Comparison of ENCODE assay signal across 26 mouse cellular contexts in genomic region chr2:131105989-131106388, GRCm38 (mm10). TPM values are rescaled to one million over a fixed set of nuclear protein-coding genes. Genes with fewer than 3 reads are reported as not detected.
"Had no signal": no experiment of that assay in that cellular context is flagged by ENCODE, and none has a peak within 500 bp of the region (broad histone marks: within the 10 kb centered on the region; RNA-seq: fewer than 3 reads in every experiment).

No protein-coding gene starts in this region.

- H3K4me1 ChIP-seq: lung, embryonic 15.5 days; midbrain, embryonic 13.5 days; midbrain, embryonic 15.5 days; neural tube, embryonic 12.5 days; stomach, embryonic 15.5 days had no signal

- H3K36me3 ChIP-seq: lung, embryonic 15.5 days; midbrain, embryonic 13.5 days; midbrain, embryonic 15.5 days; neural tube, embryonic 12.5 days; stomach, embryonic 15.5 days had no signal

- H3K4me3 ChIP-seq: lung, embryonic 15.5 days; megakaryocyte, embryonic 14.5 days; midbrain, embryonic 13.5 days; midbrain, embryonic 15.5 days; neural tube, embryonic 12.5 days; stomach, embryonic 15.5 days had no signal

- DNase-seq: liver, postnatal 0 days; lung, adult 2 months; lung, postnatal 14 days; lung, postnatal 36 days; right cerebral cortex, postnatal 14 days; thymus, adult 2 months; thymus, postnatal 25 days; thymus, postnatal 4 days had no signal

- H3K9me3 ChIP-seq: lung, embryonic 15.5 days; megakaryocyte, embryonic 14.5 days; midbrain, embryonic 13.5 days; midbrain, embryonic 15.5 days; neural tube, embryonic 12.5 days; stomach, embryonic 15.5 days had no signal

- H3K27ac ChIP-seq: lung, embryonic 15.5 days; macrophage; midbrain, embryonic 13.5 days; midbrain, embryonic 15.5 days; neural tube, embryonic 12.5 days; stomach, embryonic 15.5 days; stomach, postnatal 0 days had no signal

- H3K27me3 ChIP-seq: lung, embryonic 15.5 days; midbrain, embryonic 13.5 days; midbrain, embryonic 15.5 days; neural tube, embryonic 12.5 days; stomach, embryonic 15.5 days had no signal

RNA-seq across cellular contexts. Expression of gene Siglec1, which starts 19.4 kb away (rescaled TPM):
- total RNA-seq: monocyte, adult 5-6 weeks had no signal

RNA-seq across cellular contexts. Expression of gene Hspa12b, which starts 21.1 kb away (rescaled TPM):
- total RNA-seq: monocyte, adult 5-6 weeks; neutrophil, adult 5-6 weeks had no signal

RNA-seq across cellular contexts. Expression of gene Gm11037, which starts 27.3 kb away (rescaled TPM):
- total RNA-seq: megakaryocyte progenitor cell, adult 5-6 weeks; midbrain, postnatal 0 days; monocyte, adult 5-6 weeks; neutrophil, adult 5-6 weeks had no signal
- polyA plus RNA-seq: liver, postnatal 0 days; lung, adult 2 months; lung, embryonic 15.5 days; lung, postnatal 0 days; macrophage; midbrain, embryonic 11.5 days; midbrain, embryonic 13.5 days; midbrain, embryonic 15.5 days; midbrain, postnatal 0 days; neural tube, embryonic 12.5 days; neural tube, embryonic 14.5 days; spleen, adult 2 months; stomach, embryonic 15.5 days; stomach, postnatal 0 days; testis, adult 2 months; thymus, adult 2 months; urinary bladder, adult 2 months had no signal

RNA-seq across cellular contexts. Expression of gene Adam33, which starts 42.4 kb away (rescaled TPM):
- total RNA-seq: megakaryocyte progenitor cell, adult 5-6 weeks; monocyte, adult 5-6 weeks; neutrophil, adult 5-6 weeks had no signal
